Mouse (Mus musculus) testis, adult 2 months (tissue): Measurements from ENCODE around the gene Smpdl3a. TPM values are rescaled to one million over a fixed set of nuclear protein-coding genes. Genes with fewer than 3 reads are reported as not detected.

Experiments
- H3K27ac ChIP-seq: fragments of 200-500 bp; 2 replicates; pipeline ENCODE4 v1.5.1; 2012; ENCODE audit warnings: low read depth, low read length; ENCODE audit not compliant: control insufficient read depth, insufficient read depth
- H3K27me3 ChIP-seq: fragments of 200-500 bp; 2 replicates; pipeline ENCODE4 v1.6.1; 2012; ENCODE audit warnings: mild to moderate bottlenecking, low read length, moderate library complexity; ENCODE audit not compliant: control insufficient read depth, insufficient read depth
- H3K36me3 ChIP-seq: fragments of 200-500 bp; 2 replicates; pipeline ENCODE4 v1.6.1; 2012; ENCODE audit warnings: mild to moderate bottlenecking, low read length; ENCODE audit not compliant: control insufficient read depth, insufficient read depth
- H3K4me1 ChIP-seq: fragments of 200-500 bp; 2 replicates; pipeline ENCODE4 v1.6.1; 2012; ENCODE audit warnings: low read length; ENCODE audit not compliant: control insufficient read depth, insufficient read depth
- H3K4me3 ChIP-seq: fragments of 200-500 bp; 2 replicates; pipeline ENCODE4 v1.5.1; 2012; ENCODE audit warnings: low read depth, mild to moderate bottlenecking, low read length, moderate library complexity, mixed read lengths; ENCODE audit not compliant: control insufficient read depth
- CTCF ChIP-seq: fragments of 200-500 bp; IDR thresholded peaks from 2 replicates; pipeline ENCODE4 v1.5.1; 2012; ENCODE audit warnings: low read depth, mild to moderate bottlenecking, inconsistent platforms, low read length, moderate library complexity; ENCODE audit not compliant: control insufficient read depth, insufficient read depth, insufficient replicate concordance
- POLR2A ChIP-seq: fragments of 200-500 bp; IDR thresholded peaks from 2 replicates; pipeline ENCODE4 v1.6.1; 2012; ENCODE audit warnings: low read depth, mild to moderate bottlenecking, inconsistent platforms, low read length, moderate library complexity; ENCODE audit not compliant: control insufficient read depth
- polyA plus RNA-seq: library from polyadenylated mRNA; depleted of rRNA; stranded (reverse); fragments of >200 nt; gene quantifications from 2 replicates; pipeline ENCODE4 v1.2.3, GENCODE M21; 2012; rRNA removed

The Smpdl3a gene
- 16.7 TPM in 2 replicates for polyA plus RNA-seq

DNA sequence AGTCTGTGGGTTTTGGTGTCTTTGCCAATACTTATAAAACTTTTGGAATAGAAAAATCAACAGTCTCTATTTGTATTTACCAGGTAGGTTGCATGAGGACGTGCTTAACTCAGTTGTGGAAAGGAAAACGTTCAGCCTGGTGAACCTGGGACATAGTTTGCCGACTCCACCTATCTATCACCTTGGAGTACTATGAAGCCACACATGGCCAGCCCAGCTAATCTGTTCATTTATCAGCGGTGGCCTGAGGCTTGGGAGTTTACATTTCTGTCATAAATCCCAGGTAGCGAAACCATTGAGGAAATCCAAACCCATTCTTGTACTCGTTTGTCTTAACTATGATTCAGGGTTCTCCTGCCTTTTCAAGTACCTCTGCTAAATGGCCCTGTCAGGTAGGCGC is at the start of gene Smpdl3a:
Gene Smpdl3a (plus strand): TSS at position 318 of the 400 bp plus-strand sequence.
- peak within 1 kb of the TSS; percentile 90 for H3K4me3 ChIP-seq
- peaks cover 13% of the 10 kb centered on the region for H3K4me1 ChIP-seq
- H3K27ac ChIP-seq = peak within 1 kb of the TSS; percentile 48
- H3K27me3 ChIP-seq = no peaks in the 10 kb centered on the region
- TF ChIP-seq POLR2A = no peak
- TF ChIP-seq CTCF = no peak
- no peaks in the 10 kb centered on the region for H3K36me3 ChIP-seq

DNA sequence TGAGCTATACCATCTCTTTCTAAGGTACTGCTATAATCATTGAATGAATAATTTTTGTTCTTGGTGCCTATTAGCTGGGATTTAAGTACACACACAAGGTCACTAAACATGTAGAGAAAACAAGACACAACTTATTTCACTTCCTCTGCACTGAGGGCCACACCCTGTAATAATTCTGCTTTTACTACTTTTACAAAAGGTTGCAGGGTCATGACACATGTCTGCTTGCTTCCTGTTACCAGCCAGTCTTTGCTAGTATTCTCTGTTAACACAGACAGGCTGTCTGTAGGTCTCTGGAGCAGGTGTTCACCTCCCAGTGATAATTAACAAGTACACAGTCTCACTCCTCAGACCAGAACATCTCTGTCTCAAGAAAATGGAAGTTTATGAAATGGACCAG is 48.7 kb upstream of the Smpdl3a start:
- H3K36me3 ChIP-seq = no peaks in the 10 kb centered on the region
- no peak for TF ChIP-seq POLR2A
- no peak overlapping the region for H3K27ac ChIP-seq
- H3K4me3 ChIP-seq = no peak overlapping the region
- peaks cover 2% of the 10 kb centered on the region; the same call in 1 of the 2 replicates for H3K4me1 ChIP-seq
- no peaks in the 10 kb centered on the region for H3K27me3 ChIP-seq

DNA sequence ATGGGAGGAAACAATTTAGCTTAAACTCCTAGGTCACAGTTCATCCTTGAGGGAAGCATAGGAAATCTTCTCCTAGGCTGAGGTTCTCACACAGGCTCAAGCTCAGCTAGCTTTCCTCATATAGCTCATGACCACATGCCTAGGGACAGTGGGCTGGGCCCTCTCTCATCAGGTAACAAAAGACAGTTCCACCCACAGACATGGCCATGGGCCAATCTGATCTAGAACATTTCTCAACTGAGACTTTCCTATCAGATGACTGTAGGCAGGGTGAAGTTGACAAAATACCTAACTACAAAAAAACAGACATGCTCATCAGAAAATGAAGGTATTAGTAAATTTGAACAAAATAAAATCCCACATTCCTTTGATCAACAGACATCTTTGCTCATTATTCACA is 47.0 kb upstream of the Smpdl3a start:
- H3K4me3 ChIP-seq = no peak overlapping the region
- TF ChIP-seq POLR2A (no peak), CTCF (no peak)
- no peaks in the 10 kb centered on the region for H3K36me3 ChIP-seq
- H3K27me3 ChIP-seq = no peaks in the 10 kb centered on the region
- no peak overlapping the region for H3K27ac ChIP-seq
- H3K4me1 ChIP-seq = peaks cover 2% of the 10 kb centered on the region; the same call in 1 of the 2 replicates

DNA sequence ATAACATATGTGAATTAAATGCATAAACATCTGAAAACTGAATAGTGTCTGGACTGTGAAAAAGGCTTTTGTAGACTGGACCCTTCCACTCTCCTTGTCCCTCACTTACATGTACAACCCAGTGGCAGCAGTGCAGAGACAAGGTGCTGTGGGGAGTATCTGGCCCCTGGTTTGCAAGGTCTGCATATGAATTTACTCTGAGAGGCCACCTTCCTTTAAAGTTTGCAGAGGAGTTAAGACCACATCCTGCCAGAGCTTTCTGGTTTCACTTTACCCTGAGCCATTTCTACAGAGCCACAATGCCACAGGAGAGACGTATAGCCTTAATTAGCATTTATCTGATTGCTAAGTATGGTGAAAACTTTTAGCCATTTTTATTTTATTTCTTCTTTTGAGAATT is 40.8 kb upstream of the Smpdl3a start:
- Histone ChIP-seq H3K4me3 (no peak overlapping the region), H3K27me3 (no peaks in the 10 kb centered on the region), H3K36me3 (no peaks in the 10 kb centered on the region), H3K4me1 (no peaks in the 10 kb centered on the region), H3K27ac (no peak overlapping the region)
- TF ChIP-seq CTCF (no peak), POLR2A (no peak)

DNA sequence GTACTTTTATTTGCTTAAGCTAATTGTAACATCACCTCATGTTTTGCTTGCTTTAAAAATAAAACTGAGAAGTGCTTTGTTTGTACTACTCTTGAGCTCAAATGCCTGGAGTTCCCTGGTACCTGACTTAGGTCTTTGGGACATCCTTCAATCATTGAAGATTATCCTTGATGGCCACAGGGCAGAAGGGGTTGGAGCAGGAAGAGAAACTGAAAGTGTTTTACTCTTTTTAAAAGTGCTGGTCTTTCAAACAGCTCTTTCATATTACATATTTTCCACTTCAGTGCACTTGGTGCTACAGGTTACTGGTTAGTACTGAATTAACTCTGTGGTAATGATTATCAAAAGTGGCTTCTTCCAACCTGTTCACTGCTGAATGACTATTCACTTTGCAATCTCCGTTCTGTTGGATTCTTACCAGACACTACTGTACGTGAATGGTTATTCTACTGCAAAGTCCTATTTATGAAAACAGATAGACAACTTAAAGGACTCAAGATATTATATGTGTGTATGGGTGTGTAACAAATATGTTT is 38.9 kb upstream of the Smpdl3a start:
- Histone ChIP-seq H3K27ac (no peak overlapping the region), H3K4me3 (no peak overlapping the region), H3K4me1 (no peaks in the 10 kb centered on the region), H3K27me3 (no peaks in the 10 kb centered on the region), H3K36me3 (no peaks in the 10 kb centered on the region)
- no peak for TF ChIP-seq POLR2A
- TF ChIP-seq CTCF = no peak

DNA sequence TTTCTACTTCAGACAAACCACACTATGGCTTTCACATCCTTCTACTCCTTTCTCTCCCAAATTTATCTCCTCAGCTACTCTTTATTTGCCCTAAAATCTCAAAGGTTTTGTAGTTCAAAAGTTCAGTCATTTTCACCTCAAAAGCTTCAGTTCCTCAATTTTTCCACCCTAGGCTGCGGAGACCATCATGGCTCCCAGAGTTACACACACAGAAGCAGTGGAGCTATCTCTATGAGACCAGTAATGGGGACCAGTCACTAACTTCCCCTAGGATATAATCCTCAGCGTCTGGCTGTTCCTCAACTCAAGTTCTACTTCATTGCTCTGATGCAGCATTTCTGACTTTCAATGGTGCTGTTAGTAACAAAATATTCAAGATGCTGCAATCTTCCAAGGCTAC is 35.1 kb upstream of the Smpdl3a start:
- no peaks in the 10 kb centered on the region for H3K36me3 ChIP-seq
- H3K27me3 ChIP-seq = no peaks in the 10 kb centered on the region
- H3K4me1 ChIP-seq = no peaks in the 10 kb centered on the region
- no peak overlapping the region for H3K27ac ChIP-seq
- TF ChIP-seq POLR2A (no peak), CTCF (no peak)
- no peak overlapping the region for H3K4me3 ChIP-seq

DNA sequence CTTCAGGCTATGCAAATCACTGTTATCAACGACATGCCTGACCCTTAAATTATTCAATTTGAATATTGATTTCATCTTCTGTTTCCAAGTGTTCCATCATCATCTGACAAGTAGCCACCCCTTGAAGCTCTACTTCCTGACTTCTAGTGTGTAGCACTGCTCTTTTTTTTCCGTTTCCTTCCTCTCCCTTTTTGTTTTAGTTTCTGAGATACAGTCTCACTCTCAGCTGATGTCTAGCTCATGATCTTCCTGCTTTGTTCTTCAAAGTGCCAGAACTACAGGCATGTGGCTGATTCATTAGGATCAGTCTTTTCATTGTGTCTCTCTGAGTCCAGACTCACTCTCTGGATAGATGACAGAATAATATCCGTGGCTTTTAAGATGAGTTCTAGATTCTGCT is 33.4 kb upstream of the Smpdl3a start:
- H3K4me1 ChIP-seq = no peaks in the 10 kb centered on the region
- TF ChIP-seq CTCF (no peak), POLR2A (no peak)
- no peaks in the 10 kb centered on the region for H3K27me3 ChIP-seq
- H3K36me3 ChIP-seq = no peaks in the 10 kb centered on the region
- no peak overlapping the region for H3K4me3 ChIP-seq
- H3K27ac ChIP-seq = no peak overlapping the region

DNA sequence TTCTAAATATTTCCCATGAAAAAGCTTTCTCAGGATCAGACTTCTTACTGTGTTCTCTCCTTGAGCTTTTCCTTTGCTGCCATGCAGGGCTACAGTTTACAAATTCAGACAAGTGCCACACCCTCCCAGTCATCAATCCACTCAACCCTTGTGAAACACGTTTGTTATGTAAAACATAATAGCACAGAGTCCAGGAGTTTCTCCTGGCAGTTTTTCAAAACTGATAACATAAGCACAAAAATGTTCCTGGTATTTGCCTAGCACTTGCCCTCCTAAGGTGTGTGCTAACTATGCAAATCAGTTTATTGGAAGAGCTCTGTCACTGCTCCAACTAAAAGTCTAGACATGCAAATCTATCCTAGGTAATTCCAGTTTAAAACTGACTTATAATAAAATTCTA is 31.1 kb upstream of the Smpdl3a start:
- no peak overlapping the region for H3K27ac ChIP-seq
- H3K36me3 ChIP-seq = no peaks in the 10 kb centered on the region
- no peak overlapping the region for H3K4me3 ChIP-seq
- no peaks in the 10 kb centered on the region for H3K4me1 ChIP-seq
- TF ChIP-seq CTCF (no peak), POLR2A (no peak)
- no peaks in the 10 kb centered on the region for H3K27me3 ChIP-seq
